Mouse (Mus musculus) right cerebral cortex, adult 18-20 months (tissue): ENCODE measurements around the gene Tmem30a.

ENCODE experiments used
- DNase-seq: peaks from one replicate; pipeline ENCODE4 v3.0.0; 2022; ENCODE audit warnings: mixed read lengths

Tmem30a gene

DNA sequence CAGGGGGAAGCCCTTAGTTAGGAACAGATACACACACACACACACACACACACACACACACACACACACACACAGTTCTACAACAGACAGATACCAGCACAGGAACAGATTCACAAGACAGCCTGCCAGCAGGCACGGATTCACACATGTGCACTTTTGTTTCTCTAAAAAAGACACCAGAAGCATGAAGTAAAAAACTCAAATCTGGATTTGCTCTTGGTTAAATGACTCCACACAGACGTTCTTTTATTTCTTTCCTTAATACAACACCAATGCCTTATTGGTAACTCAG is 7.6 kb downstream of the Tmem30a start:
- DNase-seq = no peak

GRCm38 (mm10) chr9:79784934-79785793 is 8.1 kb downstream of the Tmem30a start:
- no peak for DNase-seq

DNA sequence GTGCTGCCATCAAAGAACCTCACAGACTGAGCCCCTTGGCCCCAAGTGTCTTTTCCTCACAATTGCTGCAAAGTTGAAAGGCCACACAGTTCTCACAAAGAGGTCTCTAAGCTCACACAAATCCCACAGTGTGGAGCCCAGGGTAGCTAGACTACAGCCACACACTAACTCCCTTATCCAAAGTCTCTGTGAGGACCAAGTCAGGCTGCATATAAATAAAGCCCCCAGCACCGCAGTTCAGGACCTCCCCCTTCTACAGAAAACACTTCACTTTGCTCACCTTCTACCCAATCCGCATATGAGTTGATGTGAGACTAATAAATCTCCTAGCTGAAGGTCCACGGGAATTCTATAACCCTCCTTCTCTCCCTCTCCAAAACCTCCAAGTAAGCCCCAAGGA is 8.9 kb downstream of the Tmem30a start:
- no peak for DNase-seq

GRCm38 (mm10) chr9:79779354-79779753 is 14.0 kb downstream of the Tmem30a start:
- no peak for DNase-seq

DNA sequence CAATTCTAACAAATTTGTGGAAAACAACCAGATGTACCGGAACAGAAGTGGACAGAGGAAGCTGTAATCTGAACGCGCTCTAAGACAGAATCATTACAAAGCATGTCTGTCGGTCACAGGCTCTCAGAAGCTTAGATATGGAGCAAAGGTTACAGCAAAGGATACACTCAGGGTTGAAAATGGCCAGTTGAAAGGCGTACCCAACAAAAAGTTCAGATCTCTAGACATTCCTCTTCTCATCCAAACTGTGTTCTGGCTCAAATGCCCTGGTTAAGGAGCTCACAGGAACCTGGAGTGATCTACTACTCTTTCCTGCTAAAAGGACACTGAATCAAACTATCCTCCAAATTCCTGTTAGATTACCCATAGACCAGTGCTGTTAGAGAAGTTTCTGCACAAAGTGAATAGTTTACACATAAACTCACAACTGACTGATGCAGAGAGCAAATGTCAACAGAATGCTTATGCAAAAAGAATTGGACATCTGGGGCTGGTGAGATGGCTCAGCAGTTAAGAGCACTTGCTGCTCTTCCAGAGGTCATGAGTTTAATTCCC is 26.2 kb downstream of the Tmem30a start:
- no peak for DNase-seq

GRCm38 (mm10) chr9:79765329-79765728 is 28.0 kb downstream of the Tmem30a start:
- DNase-seq = no peak

DNA sequence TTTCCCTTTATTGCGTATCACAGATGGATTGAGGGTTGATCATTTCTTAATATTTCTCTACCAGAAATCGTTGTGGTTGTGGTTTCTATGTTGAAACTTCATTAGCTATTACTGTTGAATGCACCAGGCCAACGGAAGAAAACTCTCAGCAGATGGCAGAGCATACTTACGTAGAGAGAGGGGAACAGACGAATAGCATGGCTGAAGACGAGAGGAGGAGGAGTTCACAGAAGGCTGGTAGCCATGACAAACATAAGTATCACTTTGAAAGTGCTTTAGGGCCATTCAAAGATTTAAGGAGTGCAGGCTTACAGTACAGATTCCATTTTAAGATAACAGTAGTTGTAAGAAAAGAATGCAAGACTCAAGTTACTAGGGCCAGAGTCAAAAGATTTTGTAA is 30.8 kb downstream of the Tmem30a start:
- DNase-seq = no peak

DNA sequence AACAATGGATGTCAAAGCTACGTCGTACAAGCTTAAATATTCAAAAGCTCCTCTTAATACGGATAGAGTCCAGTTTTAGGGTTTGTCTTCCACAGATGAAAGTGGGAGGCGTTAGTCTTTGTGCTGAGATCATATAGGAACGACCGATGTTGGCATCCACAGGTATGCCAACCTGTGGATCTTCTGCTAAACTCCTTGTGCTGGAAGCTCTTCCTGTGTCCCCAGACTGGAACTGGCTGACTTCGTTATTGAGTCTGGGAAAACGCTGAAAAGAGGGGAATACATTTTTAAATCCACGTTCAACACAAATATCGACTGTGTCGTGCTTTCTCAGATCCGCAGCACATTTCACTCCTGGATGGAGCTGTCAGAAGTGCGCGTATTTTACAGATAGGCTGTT is 33.2 kb downstream of the Tmem30a start:
- DNase-seq = no peak

DNA sequence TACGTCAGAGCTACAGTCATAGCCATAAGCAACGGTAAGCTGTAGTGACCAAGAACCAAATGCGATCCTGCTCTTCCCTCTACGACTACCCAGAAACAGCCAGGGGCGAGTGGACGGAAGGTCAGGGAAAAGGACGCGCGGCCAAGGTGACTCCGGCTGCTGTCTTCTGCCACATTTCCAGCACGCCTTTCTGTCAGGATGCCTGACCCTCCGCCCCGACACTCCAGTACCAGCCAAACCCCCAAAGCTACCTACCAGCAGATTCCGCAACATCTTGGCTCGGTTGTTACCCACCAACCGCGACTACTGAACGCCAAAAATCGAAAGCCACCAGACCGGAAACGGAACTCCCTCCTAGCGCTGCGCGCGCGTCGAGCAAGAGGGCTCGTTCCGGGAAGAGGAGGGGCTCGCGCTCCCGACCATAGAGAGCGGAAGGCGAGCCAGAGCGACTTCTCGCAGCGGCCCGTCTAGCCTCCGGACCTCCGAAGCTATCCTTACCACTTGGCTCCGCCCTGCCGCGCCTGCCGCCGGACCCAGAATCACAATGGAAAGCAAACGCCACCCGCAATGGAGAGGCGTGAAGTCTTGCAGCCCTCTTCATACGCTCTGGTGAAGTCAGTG is 33.8 kb downstream of the Tmem30a start, which contains the start of gene Cox7a2:
Gene Cox7a2, minus strand, starts transcription at position 494 of the 621 bp plus-strand sequence.
- DNase-seq = peak; percentile 96

DNA sequence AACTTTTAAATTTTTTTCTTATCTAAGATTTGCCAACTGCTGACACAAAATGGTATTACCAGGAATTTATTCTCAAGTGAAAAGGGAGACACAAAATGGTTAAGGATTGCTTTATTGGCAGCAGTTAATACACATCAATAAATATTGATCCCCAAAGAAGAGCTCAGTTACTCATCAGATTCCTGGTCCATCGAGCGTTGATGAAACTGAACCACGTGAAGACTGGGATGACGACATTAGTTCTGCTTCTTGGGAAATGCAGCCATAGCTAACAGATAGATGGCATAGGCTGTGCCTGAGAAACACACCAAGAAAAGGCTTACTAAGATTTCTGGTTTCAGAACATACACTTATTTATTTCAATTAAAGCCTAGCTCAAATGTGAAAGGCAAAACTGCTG is 38.0 kb downstream of the Tmem30a start:
- DNase-seq = no peak

- no peak for DNase-seq
Observed at GRCm38 (mm10) chr9:79751846-79752245, 41.5 kb downstream of the Tmem30a start.

DNA sequence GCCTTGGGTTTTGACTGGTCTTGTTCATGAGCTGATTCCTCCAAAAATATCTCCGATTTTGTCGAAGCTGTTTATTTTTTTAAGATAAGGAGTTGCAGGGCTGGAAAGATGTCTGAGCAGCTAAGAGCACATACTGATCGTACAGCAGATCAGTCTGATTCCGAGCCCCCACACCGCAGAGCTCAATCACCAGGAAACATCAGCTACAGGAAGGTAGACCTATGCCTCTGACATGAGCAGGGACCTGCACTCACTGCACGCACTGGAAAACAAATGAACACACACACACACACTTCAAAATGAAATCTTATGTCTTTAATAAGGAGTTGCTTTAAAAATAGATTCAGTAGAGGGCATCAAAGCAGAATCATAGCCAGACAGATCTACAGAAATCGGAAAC is 42.6 kb downstream of the Tmem30a start:
- DNase-seq = no peak

DNA sequence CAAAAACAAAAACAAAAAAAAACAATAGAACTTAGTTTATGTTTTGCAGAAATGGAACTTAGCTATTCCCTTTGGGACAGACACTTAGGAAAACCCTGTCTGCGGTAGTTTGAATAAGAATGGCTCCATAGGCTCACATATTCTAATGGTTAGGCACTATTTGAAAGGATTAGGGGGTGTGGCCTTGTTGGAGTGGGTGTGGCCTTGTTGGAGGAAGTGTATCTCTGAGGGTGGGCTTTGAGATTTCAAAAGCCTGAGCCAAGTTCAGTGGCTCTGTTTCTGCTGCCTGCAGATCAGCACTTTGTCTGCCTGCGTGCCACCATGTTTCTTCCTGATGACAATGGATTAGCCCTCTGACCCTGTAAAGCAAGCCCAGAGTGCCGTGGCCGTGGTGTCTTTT is 48.3 kb downstream of the Tmem30a start:
- DNase-seq = no peak

GRCm38 (mm10) chr9:79735608-79736007 is 57.7 kb downstream of the Tmem30a start:
- DNase-seq = no peak

DNA sequence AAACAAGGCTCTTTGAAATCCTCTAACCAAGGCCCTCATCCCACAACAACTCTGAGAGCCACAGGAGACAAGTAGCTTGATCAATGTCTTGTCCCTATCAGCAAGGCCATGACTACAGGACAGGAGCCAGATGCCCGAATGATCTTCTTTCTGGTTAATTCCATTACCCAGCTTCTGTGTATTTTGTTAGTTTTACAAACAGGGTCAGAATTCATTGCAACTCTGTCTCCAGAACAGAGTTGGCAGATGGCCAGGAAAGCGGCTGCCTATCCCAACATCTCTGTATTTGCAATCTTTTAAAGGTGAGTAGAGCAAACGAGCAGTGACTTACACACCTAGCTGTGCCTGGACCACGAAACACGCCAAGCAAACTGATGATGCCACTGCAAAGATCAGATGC is 63.0 kb downstream of the Tmem30a start:
- no peak for DNase-seq

- DNase-seq = peak; percentile 32
Observed at GRCm38 (mm10) chr9:79723090-79723489, 70.2 kb downstream of the Tmem30a start.

DNA sequence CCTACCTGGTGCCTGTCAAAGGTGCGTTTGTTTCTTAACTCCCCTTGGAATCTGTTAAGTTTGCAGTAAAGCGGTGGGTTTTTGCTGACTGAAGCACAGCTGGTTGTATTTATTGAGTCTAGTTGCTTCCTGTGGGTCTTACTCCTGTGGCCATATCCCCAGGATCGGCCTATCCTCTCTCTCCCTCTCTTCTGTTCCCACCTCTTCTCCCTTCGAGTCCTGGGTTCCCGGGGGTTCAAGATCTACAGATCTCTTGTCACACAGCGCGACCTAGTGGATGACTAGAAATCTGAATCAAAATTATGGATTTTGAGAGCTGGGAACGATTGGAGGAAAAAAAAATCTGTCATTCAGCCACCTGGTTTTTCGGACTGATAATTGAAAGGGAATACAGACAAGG is 72.3 kb downstream of the Tmem30a start:
- DNase-seq = peak; percentile 44

GRCm38 (mm10) chr9:79720143-79720542 is 73.2 kb downstream of the Tmem30a start:
- DNase-seq = no peak

GRCm38 (mm10) chr9:79719451-79719850 is 73.9 kb downstream of the Tmem30a start:
- no peak for DNase-seq
